Mouse (Mus musculus): Measurements from ENCODE around the gene Mfge8.

- TF ChIP-seq CTCF (IDR thresholded peaks at IDR 0.05; ENCODE audit: extremely low read depth, insufficient read length, insufficient replicate concordance, low read depth, low read length) (no peak), POLR2A (IDR thresholded peaks at IDR 0.05; ENCODE audit: low read depth, low read length) (no peak)
Measured at GRCm38 (mm10) chr7:79167006-79167562, 18.2 kb upstream of the Mfge8 start.
